In genomic region chr3:137517433-137517832, GRCm38 (mm10) we compare ENCODE assay signal across 25 mouse cellular contexts.
DNase-seq lines count a peak whose midpoint lies in the region; ATAC-seq and TF ChIP-seq lines count a peak whose summit lies in the region.
"Had no signal": no experiment of that assay in that cellular context is flagged by ENCODE, and none has a peak within 500 bp of the region (broad histone marks: within the 10 kb centered on the region; RNA-seq: fewer than 3 reads in every experiment).

No protein-coding gene starts in this region.

- 0 out of 2 replicates have a peak, but pooled peaks have one; percentile 26 for ATAC-seq in forebrain, embryonic 15.5 days (replicated peaks)
- ATAC-seq in forebrain, embryonic 11.5 days (replicated peaks; ENCODE audit: low FRiP score) = no peak
- no peak for ATAC-seq in heart, postnatal 0 days (ENCODE audit: insufficient read depth, low read depth)
- peak; percentile 49; the same call in 1 of the 2 replicates for ATAC-seq in kidney, embryonic 16.5 days (ENCODE audit: low FRiP score, low TSS enrichment)
- ATAC-seq in kidney, embryonic 15.5 days (replicated peaks; ENCODE audit: low FRiP score) = no peak
- ATAC-seq in forebrain, embryonic 16.5 days = peak; percentile 65; the same call in 1 of the 2 replicates

- no peaks in the 10 kb centered on the region for H3K36me3 ChIP-seq in forebrain, embryonic 15.5 days
- no peaks in the 10 kb centered on the region for H3K36me3 ChIP-seq in forebrain, embryonic 11.5 days (ENCODE audit: control insufficient read depth, insufficient read depth, low read length)
- H3K36me3 ChIP-seq in heart, postnatal 0 days (replicated peaks; ENCODE audit: control insufficient read depth, insufficient read depth, low read length) = no peaks in the 10 kb centered on the region
- no peaks in the 10 kb centered on the region for H3K36me3 ChIP-seq in kidney, embryonic 16.5 days (ENCODE audit: insufficient read depth, low read length)
- no peaks in the 10 kb centered on the region for H3K36me3 ChIP-seq in kidney, embryonic 15.5 days
- H3K36me3 ChIP-seq in forebrain, embryonic 16.5 days (ENCODE audit: control insufficient read depth, insufficient read depth) = no peaks in the 10 kb centered on the region
- H3K36me3 ChIP-seq: heart, embryonic 13.5 days; hindbrain, embryonic 12.5 days; limb, embryonic 13.5 days; lung, embryonic 15.5 days; midbrain, embryonic 12.5 days had no signal

- no peak overlapping the region for H3K4me3 ChIP-seq in forebrain, embryonic 15.5 days
- no peak overlapping the region for H3K4me3 ChIP-seq in forebrain, embryonic 11.5 days (ENCODE audit: low read depth, low read length)
- no peak overlapping the region for H3K4me3 ChIP-seq in heart, postnatal 0 days (ENCODE audit: low read depth, low read length)
- no peak overlapping the region for H3K4me3 ChIP-seq in kidney, embryonic 16.5 days (ENCODE audit: low read length)
- H3K4me3 ChIP-seq in kidney, embryonic 15.5 days (replicated peaks) = no peak overlapping the region
- H3K4me3 ChIP-seq in forebrain, embryonic 16.5 days (replicated peaks; ENCODE audit: low read length) = no peak overlapping the region
- H3K4me3 ChIP-seq: erythroblast, embryonic 14.5 days; heart, embryonic 13.5 days; hindbrain, embryonic 12.5 days; limb, embryonic 13.5 days; lung, embryonic 15.5 days; midbrain, embryonic 12.5 days had no signal

- H3K4me1 ChIP-seq in forebrain, embryonic 15.5 days = peaks cover 5% of the 10 kb centered on the region; the same call in 1 of the 2 replicates
- no peaks in the 10 kb centered on the region for H3K4me1 ChIP-seq in forebrain, embryonic 11.5 days (replicated peaks; ENCODE audit: control insufficient read depth, insufficient read depth, low read length)
- H3K4me1 ChIP-seq in heart, postnatal 0 days (ENCODE audit: control insufficient read depth, insufficient read depth) = 0 out of 2 replicates have a peak, but pooled peaks cover 9% of the 10 kb centered on the region
- no peaks in the 10 kb centered on the region for H3K4me1 ChIP-seq in kidney, embryonic 16.5 days (ENCODE audit: insufficient read depth, low read length)
- H3K4me1 ChIP-seq in kidney, embryonic 15.5 days = no peaks in the 10 kb centered on the region
- peaks cover 10% of the 10 kb centered on the region for H3K4me1 ChIP-seq in forebrain, embryonic 16.5 days (replicated peaks; ENCODE audit: control insufficient read depth, insufficient read depth, low read length)
- H3K4me1 ChIP-seq: lung, embryonic 15.5 days; midbrain, embryonic 12.5 days had no signal

- 52% methylated on average over 4 of the region's 4 CpGs for WGBS in forebrain, embryonic 15.5 days
- WGBS in forebrain, embryonic 11.5 days = 73% methylated on average over 4 of the region's 4 CpGs
- WGBS in heart, postnatal 0 days = 30% methylated on average over 4 of the region's 4 CpGs
- 25% methylated on average over 4 of the region's 4 CpGs for WGBS in kidney, embryonic 16.5 days
- WGBS in kidney, embryonic 15.5 days = 26% methylated on average over 4 of the region's 4 CpGs
- 49% methylated on average over 4 of the region's 4 CpGs for WGBS in forebrain, embryonic 16.5 days

- no peak overlapping the region for H3K4me2 ChIP-seq in forebrain, embryonic 15.5 days (replicated peaks)
- no peak overlapping the region for H3K4me2 ChIP-seq in forebrain, embryonic 11.5 days (ENCODE audit: low read depth, low read length, severe bottlenecking)
- 0 out of 2 replicates have a peak overlapping the region, but pooled peaks have one; percentile 1 for H3K4me2 ChIP-seq in heart, postnatal 0 days (ENCODE audit: low read depth, low read length)
- no peak overlapping the region for H3K4me2 ChIP-seq in kidney, embryonic 16.5 days (replicated peaks; ENCODE audit: low read depth, low read length)
- no peak overlapping the region for H3K4me2 ChIP-seq in kidney, embryonic 15.5 days
- H3K4me2 ChIP-seq in forebrain, embryonic 16.5 days (ENCODE audit: low read length) = no peak overlapping the region
- H3K4me2 ChIP-seq: heart, embryonic 13.5 days; hindbrain, embryonic 12.5 days; limb, embryonic 13.5 days; liver, embryonic 11.5 days; lung, embryonic 15.5 days; midbrain, embryonic 12.5 days had no signal

- no peak for TF ChIP-seq EP300 in heart, postnatal 0 days (IDR thresholded peaks at IDR 0.05; ENCODE audit: low read depth)

- H3K9ac ChIP-seq in forebrain, embryonic 15.5 days (replicated peaks) = no peak overlapping the region
- no peak overlapping the region for H3K9ac ChIP-seq in forebrain, embryonic 11.5 days (ENCODE audit: low read length)
- no peak overlapping the region for H3K9ac ChIP-seq in heart, postnatal 0 days (replicated peaks; ENCODE audit: low read depth, low read length)
- H3K9ac ChIP-seq in kidney, embryonic 16.5 days (replicated peaks; ENCODE audit: low read length) = no peak overlapping the region
- H3K9ac ChIP-seq in kidney, embryonic 15.5 days = no peak overlapping the region
- no peak overlapping the region for H3K9ac ChIP-seq in forebrain, embryonic 16.5 days (replicated peaks; ENCODE audit: low read depth, low read length)
- H3K9ac ChIP-seq: heart, embryonic 13.5 days; hindbrain, embryonic 12.5 days; limb, embryonic 13.5 days; lung, embryonic 15.5 days; midbrain, embryonic 12.5 days had no signal

- no peak for TF ChIP-seq CTCF in heart, postnatal 0 days (IDR thresholded peaks at IDR 0.05; ENCODE audit: low read depth)

- H3K27ac ChIP-seq in forebrain, embryonic 15.5 days (replicated peaks) = 0 out of 2 replicates have a peak overlapping the region, but pooled peaks have one; percentile 31
- H3K27ac ChIP-seq in forebrain, embryonic 11.5 days (ENCODE audit: low read depth, low read length) = no peak overlapping the region
- H3K27ac ChIP-seq in heart, postnatal 0 days (ENCODE audit: low read depth) = peak overlapping the region; percentile 54
- H3K27ac ChIP-seq in kidney, embryonic 16.5 days (ENCODE audit: low read length) = no peak overlapping the region
- no peak overlapping the region; the same call in 1 of the 2 replicates for H3K27ac ChIP-seq in kidney, embryonic 15.5 days
- no peak overlapping the region for H3K27ac ChIP-seq in forebrain, embryonic 16.5 days (ENCODE audit: low read length)
- H3K27ac ChIP-seq: heart, embryonic 13.5 days; hindbrain, embryonic 12.5 days; limb, embryonic 13.5 days; lung, embryonic 15.5 days; midbrain, embryonic 12.5 days had no signal

- no peaks in the 10 kb centered on the region for H3K9me3 ChIP-seq in forebrain, embryonic 15.5 days
- no peaks in the 10 kb centered on the region for H3K9me3 ChIP-seq in forebrain, embryonic 11.5 days (ENCODE audit: control insufficient read depth, low read length)
- H3K9me3 ChIP-seq in heart, postnatal 0 days (replicated peaks; ENCODE audit: control insufficient read depth, low read length) = no peaks in the 10 kb centered on the region
- H3K9me3 ChIP-seq in kidney, embryonic 16.5 days (ENCODE audit: low read length) = no peaks in the 10 kb centered on the region
- no peaks in the 10 kb centered on the region for H3K9me3 ChIP-seq in kidney, embryonic 15.5 days (replicated peaks)
- H3K9me3 ChIP-seq in forebrain, embryonic 16.5 days (ENCODE audit: control insufficient read depth, low read length) = no peaks in the 10 kb centered on the region
- H3K9me3 ChIP-seq: heart, embryonic 13.5 days; hindbrain, embryonic 12.5 days; limb, embryonic 13.5 days; lung, embryonic 15.5 days; midbrain, embryonic 12.5 days had no signal

- H3K27me3 ChIP-seq in forebrain, embryonic 15.5 days = no peaks in the 10 kb centered on the region
- no peaks in the 10 kb centered on the region for H3K27me3 ChIP-seq in forebrain, embryonic 11.5 days (ENCODE audit: control insufficient read depth, insufficient read depth, low read length)
- no peaks in the 10 kb centered on the region for H3K27me3 ChIP-seq in heart, postnatal 0 days (ENCODE audit: control insufficient read depth, insufficient read depth, low read length)
- H3K27me3 ChIP-seq in kidney, embryonic 16.5 days (ENCODE audit: insufficient read depth, low read length) = no peaks in the 10 kb centered on the region
- H3K27me3 ChIP-seq in kidney, embryonic 15.5 days = no peaks in the 10 kb centered on the region
- no peaks in the 10 kb centered on the region for H3K27me3 ChIP-seq in forebrain, embryonic 16.5 days (replicated peaks; ENCODE audit: control insufficient read depth, insufficient read depth, low read length)
- H3K27me3 ChIP-seq: heart, embryonic 13.5 days; hindbrain, embryonic 12.5 days; limb, embryonic 13.5 days; lung, embryonic 15.5 days; midbrain, embryonic 12.5 days had no signal

- DNase-seq in forebrain, embryonic 11.5 days (ENCODE audit: low spot score) = no peak
- DNase-seq in heart, postnatal 0 days (ENCODE audit: low spot score) = no peak
- no peak for DNase-seq in heart, adult 9 months (ENCODE audit: low spot score in 2 of 2)
- no peak for DNase-seq in lung, postnatal 4 days
- DNase-seq: adrenal gland, postnatal 25 days; cerebellum, adult 2 months; cerebellum, postnatal 14 days; gastrocnemius, postnatal 36 days; heart, adult 18-20 months; kidney, adult 9 months; kidney, postnatal 25 days; retina, postnatal 1 day; right cerebral cortex, postnatal 14 days; thymus, postnatal 4 days had no signal

Comparison
In these comparisons a context has a peak if more than half of its experiments do, and no peak if none do; other contexts are left out.
1. ATAC-seq: peak in forebrain, embryonic 15.5 days (single experiment), kidney, embryonic 16.5 days (single experiment) and forebrain, embryonic 16.5 days (single experiment); none in forebrain, embryonic 11.5 days (single experiment), heart, postnatal 0 days (single experiment) and kidney, embryonic 15.5 days (single experiment).
2. H3K27ac ChIP-seq: peak in forebrain, embryonic 15.5 days (single experiment) and heart, postnatal 0 days (single experiment); none in forebrain, embryonic 11.5 days (single experiment), kidney, embryonic 16.5 days (single experiment), kidney, embryonic 15.5 days (single experiment) and forebrain, embryonic 16.5 days (single experiment).